Mouse (Mus musculus): ENCODE results near the gene Golph3.

Golph3 gene

DNA sequence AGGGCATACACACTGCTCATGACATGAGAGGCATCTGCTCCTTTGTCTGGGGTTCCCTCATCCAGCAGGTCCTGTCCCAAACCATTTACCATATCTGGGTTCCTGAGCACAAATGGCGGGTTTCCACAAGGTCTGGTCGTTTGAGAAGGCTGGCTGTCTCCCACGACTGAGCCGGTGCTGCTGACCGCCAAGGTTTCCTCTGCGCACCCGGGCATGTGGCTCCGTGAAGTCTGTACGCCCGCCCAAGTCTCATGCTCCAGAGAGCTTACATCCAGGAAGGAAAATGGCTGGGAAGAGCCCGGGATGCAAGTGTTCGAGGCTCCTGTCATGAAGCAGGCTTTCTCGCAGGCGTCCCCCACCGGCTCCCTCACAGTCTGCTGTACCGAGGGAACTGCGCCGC lies 53.7 kb downstream of the Golph3 start:
- in situ Hi-C loops (cut with MboI; ENCODE audit: unreplicated experiment in 2 of 2): loop anchor here (5.0 to 10.0 kb wide), 4 partner anchors 180 to 417 kb away; no protein-coding TSS in a partner anchor

DNA sequence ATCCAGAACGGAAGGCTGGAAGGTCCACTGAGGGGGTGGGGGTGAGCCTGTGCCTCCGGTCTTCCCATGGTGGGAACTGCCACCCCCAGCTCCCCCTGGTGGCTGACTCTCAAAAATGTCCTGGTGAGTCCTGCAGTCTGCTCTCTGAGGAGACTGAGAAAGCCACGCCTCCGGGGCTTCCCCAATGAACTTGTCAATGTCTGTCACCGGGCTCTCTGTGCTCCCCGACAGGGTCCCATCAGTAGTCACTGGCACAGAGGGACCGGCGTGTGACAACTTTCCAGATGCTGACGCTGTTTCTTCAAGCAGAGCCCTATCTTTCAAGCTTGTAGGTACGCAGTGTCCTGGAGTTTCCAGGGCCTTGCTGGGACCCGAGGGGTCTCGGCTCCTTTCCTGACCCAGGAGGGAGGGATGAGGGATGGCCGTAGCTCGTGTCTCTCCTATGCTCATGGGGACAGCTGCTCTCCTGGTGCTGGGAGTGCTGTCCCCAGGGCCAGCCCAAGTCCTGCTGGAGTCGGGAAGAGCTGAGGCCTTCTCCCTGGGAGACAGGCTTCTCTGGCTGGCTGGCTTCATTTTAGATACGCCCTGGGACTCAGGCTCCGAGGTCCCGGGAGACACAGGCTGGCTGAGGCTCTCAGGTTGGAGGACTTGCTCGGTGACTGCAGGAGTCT lies 54.5 kb downstream of the Golph3 start:
- in situ Hi-C loops (cut with MboI; ENCODE audit: unreplicated experiment in 2 of 2): loop anchor here (10.0 kb wide), 2 partner anchors 181 to 401 kb away; no protein-coding TSS in a partner anchor

DNA sequence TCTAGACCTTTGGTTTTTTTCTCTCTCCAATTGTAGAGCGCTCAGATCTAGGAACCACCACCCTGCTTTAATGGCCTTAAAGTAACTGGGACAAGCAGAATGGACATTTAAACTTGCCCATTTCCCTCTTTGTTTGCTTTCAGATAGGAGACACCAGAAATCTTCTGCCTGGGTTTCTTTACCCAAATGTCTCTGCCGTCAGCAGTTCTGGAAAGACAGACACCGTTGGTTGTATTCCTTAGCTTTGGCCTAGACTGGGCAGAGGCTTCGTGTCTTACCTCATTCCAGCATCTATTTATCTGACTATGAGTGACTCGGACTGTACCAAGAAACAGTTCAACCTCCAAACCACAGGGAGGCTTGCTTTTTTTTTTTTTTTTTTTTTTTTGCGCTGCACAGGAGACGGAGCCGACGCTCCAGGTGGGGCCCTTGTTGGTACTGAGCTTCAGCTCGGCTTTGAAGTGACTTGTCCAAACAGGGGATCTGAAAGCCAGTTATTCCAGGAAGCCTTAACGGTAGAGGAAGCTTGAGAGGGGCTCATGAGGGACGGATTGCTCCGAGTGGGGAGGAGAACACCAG lies 55.3 kb downstream of the Golph3 start:
- in situ Hi-C loops (cut with MboI; ENCODE audit: unreplicated experiment in 2 of 2): loop anchor here (10.0 kb wide), 2 partner anchors 182 to 402 kb away; no protein-coding TSS in a partner anchor

DNA sequence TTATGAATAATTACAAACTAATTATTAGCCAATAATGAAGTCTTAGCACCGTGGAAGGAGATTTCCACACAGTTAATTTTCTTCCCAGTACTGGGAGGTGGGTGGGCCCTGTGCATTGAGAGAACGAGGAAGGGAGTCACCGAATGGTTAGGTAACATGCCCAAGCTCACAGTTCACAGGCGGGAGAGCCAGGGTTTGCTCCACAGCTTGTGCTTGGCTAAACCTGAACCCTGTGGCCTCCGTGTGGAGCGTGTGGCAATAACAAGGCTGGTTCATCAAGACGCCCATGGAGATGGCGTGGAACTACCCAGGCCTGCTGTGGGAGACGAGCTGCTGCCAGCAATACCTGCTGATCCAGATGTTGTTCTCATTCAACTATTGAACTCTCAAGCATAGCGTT lies 56.5 kb downstream of the Golph3 start:
- in situ Hi-C loops (cut with MboI; ENCODE audit: unreplicated experiment in 2 of 2): loop anchor here (10.0 kb wide), 2 partner anchors 183 to 403 kb away; no protein-coding TSS in a partner anchor

DNA sequence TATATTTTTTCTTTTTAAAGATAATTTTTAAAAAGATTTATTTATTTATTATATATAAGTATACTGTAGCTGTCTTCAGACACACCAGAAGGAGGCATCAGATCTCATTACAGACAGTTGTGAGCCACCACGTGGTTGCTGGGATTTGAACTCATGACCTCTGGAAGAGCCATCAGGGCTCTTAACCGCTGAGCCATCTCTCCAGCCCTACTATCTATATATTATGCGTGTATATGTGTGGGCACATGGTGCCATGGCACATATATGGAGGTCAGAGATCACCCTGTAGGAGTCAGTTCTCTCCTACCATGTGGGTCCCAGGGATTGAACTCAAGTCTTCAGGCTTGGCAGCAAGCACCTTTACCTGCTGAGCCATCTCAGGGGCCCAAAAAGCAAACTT lies 58.8 kb downstream of the Golph3 start:
- in situ Hi-C loops (cut with MboI; ENCODE audit: unreplicated experiment in 2 of 2): no loop called here

DNA sequence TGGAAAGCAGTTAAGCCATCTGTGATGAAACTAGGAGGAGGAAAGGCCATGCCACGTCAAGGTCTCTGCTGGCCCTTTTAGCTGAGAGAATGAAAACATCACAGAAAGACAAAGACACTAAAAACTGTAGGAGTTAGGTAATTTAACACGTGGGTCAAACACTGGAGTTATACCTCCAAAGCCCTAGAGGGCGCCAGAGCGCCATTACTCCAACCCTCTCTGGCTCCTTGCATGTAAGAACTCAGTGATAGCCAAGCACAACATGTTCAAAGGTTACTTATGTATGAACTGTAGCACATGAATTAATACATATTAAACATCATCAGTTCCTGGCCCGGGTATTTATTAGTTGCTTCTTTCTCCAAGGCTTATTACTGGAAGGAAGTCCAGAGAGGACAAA lies 59.3 kb downstream of the Golph3 start:
- in situ Hi-C loops (cut with MboI; ENCODE audit: unreplicated experiment in 2 of 2): no loop called here

DNA sequence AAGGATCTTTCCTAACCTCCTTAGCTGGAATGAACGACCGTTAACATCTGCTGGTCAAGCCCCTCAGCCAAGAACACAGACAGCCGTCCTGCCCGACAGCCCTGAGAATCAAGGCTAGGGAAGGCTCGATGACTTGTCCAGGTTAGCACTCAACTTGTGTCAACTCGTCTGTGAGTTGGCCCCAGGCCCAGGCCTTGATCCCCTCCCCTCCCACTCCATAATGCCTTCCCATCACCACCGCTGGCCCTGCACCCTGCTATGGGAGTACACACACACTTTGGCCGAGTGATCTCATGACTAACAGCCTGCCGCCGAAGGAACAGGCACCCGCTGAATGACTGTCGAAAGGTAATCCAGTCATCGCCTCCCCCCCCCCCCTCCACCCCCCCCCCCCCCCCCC lies 63.4 kb downstream of the Golph3 start:
- in situ Hi-C loops (cut with MboI; ENCODE audit: unreplicated experiment in 2 of 2): no loop called here

DNA sequence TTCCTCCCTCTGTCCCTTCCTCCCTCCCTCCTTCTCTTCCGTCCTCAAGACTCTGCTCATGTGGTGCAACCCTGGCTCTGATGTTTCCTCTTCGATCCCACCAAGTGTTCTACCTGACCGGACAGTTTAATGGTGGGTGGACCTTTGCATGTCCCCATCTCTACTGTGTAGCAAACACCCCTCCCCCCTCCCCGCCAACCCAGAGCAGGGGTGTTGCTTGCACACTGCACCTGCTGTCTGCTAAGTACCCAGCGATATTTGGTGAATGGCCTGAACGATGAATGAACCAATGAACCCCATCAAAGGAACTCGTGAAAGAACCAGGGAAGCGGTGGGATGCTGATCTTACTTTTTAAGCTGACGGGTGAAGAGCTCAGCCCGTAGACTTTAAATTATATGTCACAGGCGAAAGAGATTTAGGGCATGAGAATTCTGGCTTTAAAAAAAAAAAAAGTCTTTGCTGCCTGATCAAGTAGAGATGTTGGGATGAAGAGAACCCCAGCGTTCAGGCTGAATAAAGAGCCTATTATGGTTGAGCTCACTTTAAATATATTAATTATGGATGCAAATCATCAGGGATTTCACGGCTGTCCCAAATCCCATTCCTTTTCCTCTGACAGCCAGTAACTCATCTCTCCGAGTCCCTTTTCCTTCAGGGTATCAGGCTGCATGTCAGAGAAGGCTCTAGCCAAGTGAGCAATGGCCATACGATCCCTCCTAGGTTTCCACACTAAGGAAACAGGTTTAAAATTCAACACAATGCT lies 67.7 kb downstream of the Golph3 start:
- in situ Hi-C loops (cut with MboI; ENCODE audit: unreplicated experiment in 2 of 2): no loop called here

DNA sequence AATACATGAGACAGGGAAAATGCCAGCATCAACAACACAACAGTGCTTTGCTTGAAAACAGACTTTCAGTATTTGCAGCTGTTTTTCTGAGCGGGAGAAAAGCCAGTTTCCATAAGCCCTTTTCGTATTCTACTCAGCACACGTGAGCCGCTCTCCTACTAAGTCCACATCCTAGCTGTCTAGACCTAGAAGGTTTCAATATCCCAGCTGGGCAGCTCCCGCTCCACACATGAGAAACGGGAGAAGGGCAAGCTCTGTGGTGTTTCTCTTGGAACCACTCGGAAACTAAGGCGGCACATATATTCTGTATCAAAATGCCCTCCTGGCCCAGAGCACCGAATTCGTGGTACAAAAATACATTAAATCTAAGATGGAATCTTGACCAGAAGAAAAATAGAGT lies 73.5 kb downstream of the Golph3 start:
- in situ Hi-C loops (cut with MboI; ENCODE audit: unreplicated experiment in 2 of 2): no loop called here

DNA sequence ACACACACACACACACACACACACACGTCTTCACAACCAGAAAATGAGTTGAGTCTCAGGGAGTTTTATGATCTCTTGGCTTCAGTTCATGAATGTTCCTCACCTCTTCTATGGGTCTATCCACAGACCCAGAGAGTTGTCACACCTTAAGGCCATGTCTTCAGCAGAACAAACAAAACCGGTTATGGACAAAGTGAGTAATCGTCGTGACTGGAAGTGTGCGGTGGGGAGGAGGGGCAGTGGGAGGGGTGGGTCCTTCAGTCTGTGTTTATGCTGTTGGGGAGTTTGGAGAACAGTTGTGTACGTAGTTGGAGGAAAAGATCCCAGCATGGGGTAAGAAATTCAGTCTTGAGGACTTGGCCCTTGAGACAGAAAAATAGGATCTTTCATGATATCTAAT lies 75.8 kb downstream of the Golph3 start:
- in situ Hi-C loops (cut with MboI; ENCODE audit: unreplicated experiment in 2 of 2): no loop called here

Data from v-Abl transformed pro-B cells (cell line).